Mouse (Mus musculus): Measurements from ENCODE around the gene Ms4a6b. TPM values are rescaled to one million over a fixed set of nuclear protein-coding genes. Genes with fewer than 3 reads are reported as not detected.
"Not testable (repeated sequence)": the region's sequence is repeated elsewhere in the genome, so short reads cannot be mapped to it uniquely, and the experiment has no call there.

Gene Ms4a6b
- polyA plus RNA-seq (2016; fragmentation: Nextera tagmentation; extraction: Ambion mirVana): 1.8 and 3.1 TPM in 2 replicates

GRCm38 (mm10) chr19:11516246-11516645 lies at the start of gene Ms4a6b:
TSS of gene Ms4a6b (plus strand) at chr19:11516512.
- Histone ChIP-seq H3K4me3 (no peak within 1 kb of the TSS), H3K4me1 (no peaks in the 10 kb centered on the region), H3K4me2 (replicated peaks) (no peak within 1 kb of the TSS), H3K9ac (no peak within 1 kb of the TSS), H3K27ac (no peak within 1 kb of the TSS), H3K9me3 (no peaks in the 10 kb centered on the region), H3K36me3 (no peaks in the 10 kb centered on the region), H3K27me3 (no peaks in the 10 kb centered on the region)
- no peak for ATAC-seq (ENCODE audit: insufficient number of reproducible peaks, insufficient read depth, low FRiP score, low TSS enrichment)

DNA sequence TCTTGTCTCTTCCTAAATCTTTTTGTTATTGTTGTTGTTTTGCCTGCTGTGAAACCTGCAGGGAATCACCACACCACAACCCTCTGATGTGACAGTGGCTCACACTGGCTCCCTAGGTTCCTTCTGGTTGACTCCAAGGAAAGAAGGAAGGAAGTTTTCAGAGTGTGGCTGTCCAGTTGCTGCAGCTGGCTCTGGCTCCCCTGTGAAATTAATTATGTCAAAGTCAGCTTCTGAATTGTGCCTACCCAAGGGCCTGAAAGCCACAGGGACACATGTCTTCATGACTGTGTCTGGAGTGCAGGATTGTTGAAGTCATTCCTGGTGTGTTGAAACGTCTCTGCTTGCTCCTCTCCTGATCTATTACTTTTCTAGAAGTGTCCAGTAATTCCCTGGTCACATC lies 48.0 kb upstream of the Ms4a6b start:
- not testable (repeated sequence) for H3K9ac ChIP-seq; H3K4me2 ChIP-seq (replicated peaks); H3K4me1 ChIP-seq; H3K27me3 ChIP-seq; H3K27ac ChIP-seq; H3K36me3 ChIP-seq; ATAC-seq (ENCODE audit: insufficient number of reproducible peaks, insufficient read depth, low FRiP score, low TSS enrichment); H3K9me3 ChIP-seq; H3K4me3 ChIP-seq
- WGBS: 57% methylated on average over 1 of the region's 1 CpGs

- H3K4me2 ChIP-seq (replicated peaks); H3K9ac ChIP-seq; H3K9me3 ChIP-seq; H3K4me1 ChIP-seq; H3K27ac ChIP-seq; H3K4me3 ChIP-seq; H3K27me3 ChIP-seq; H3K36me3 ChIP-seq; ATAC-seq (ENCODE audit: insufficient number of reproducible peaks, insufficient read depth, low FRiP score, low TSS enrichment): not testable (repeated sequence)
- 86% methylated on average over 4 of the region's 4 CpGs for WGBS
These were observed 47.1 kb upstream of the Ms4a6b start, which contains the start of gene Ms4a6c for GRCm38 (mm10) chr19:11469215-11469614. TSS of gene Ms4a6c (plus strand) at chr19:11469366.

DNA sequence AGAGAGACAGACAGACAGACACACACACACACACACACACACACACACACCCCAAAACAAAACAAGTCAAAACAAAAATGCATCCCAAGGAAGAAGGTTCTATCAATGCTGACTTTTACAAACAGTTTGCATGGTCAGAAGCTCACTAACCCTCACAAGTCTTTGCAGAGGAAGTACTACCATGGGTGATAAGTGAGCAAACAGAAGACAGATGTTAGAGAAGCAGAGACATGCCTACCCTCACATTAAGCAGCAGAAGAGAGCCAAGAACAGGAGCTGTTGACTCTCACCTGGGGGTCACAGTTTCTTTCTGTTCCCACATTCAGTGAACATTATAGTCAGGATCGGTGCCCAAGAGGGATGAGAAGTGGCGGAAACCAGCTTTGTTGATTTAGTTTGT lies 36.6 kb upstream of the Ms4a6b start:
- no peaks in the 10 kb centered on the region for H3K9me3 ChIP-seq
- ATAC-seq (ENCODE audit: insufficient number of reproducible peaks, insufficient read depth, low FRiP score, low TSS enrichment): no peak
- no peaks in the 10 kb centered on the region for H3K4me1 ChIP-seq
- no peaks in the 10 kb centered on the region for H3K27me3 ChIP-seq
- H3K9ac ChIP-seq: no peak overlapping the region
- WGBS: 87% methylated on average over 2 of the region's 2 CpGs
- no peak overlapping the region for H3K4me2 ChIP-seq (replicated peaks)
- H3K36me3 ChIP-seq: no peaks in the 10 kb centered on the region
- H3K27ac ChIP-seq: no peak overlapping the region
- no peak overlapping the region for H3K4me3 ChIP-seq

- 89% methylated on average over 2 of the region's 2 CpGs for WGBS
- Histone ChIP-seq H3K4me1 (no peaks in the 10 kb centered on the region), H3K9ac (no peak overlapping the region), H3K36me3 (no peaks in the 10 kb centered on the region), H3K4me3 (no peak overlapping the region), H3K9me3 (no peaks in the 10 kb centered on the region), H3K27me3 (no peaks in the 10 kb centered on the region), H3K27ac (no peak overlapping the region), H3K4me2 (replicated peaks) (no peak overlapping the region)
- ATAC-seq (ENCODE audit: insufficient number of reproducible peaks, insufficient read depth, low FRiP score, low TSS enrichment): no peak
These were observed 33.6 kb upstream of the Ms4a6b start for GRCm38 (mm10) chr19:11482684-11483083.

GRCm38 (mm10) chr19:11483941-11484340 lies 32.4 kb upstream of the Ms4a6b start:
- Histone ChIP-seq H3K4me2 (replicated peaks) (no peak overlapping the region), H3K9ac (no peak overlapping the region), H3K27ac (no peak overlapping the region), H3K27me3 (no peaks in the 10 kb centered on the region), H3K9me3 (no peaks in the 10 kb centered on the region), H3K4me1 (no peaks in the 10 kb centered on the region), H3K36me3 (no peaks in the 10 kb centered on the region), H3K4me3 (no peak overlapping the region)
- no peak for ATAC-seq (ENCODE audit: insufficient number of reproducible peaks, insufficient read depth, low FRiP score, low TSS enrichment)
- WGBS: 78% methylated on average over 4 of the region's 4 CpGs

DNA sequence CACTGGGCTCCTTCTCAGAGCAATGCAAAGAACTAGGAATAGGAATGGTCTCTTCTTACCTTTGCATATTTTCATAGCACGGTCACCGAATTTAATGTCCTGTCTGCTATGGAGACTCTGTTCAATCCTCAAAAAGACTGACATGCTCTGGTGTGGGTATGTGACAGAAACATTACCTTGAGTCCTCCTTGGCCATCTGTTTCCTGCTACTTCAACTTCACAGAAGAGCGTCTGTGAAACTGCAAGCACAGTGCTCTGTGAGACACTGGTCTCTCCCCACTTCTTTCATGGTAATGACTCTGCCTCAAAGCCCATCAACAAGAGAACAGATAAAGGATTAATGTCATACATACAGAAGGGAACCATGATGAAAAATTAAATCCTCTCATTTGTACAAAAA lies 31.9 kb upstream of the Ms4a6b start:
- H3K9me3 ChIP-seq: no peaks in the 10 kb centered on the region
- H3K4me1 ChIP-seq: no peaks in the 10 kb centered on the region
- H3K36me3 ChIP-seq: no peaks in the 10 kb centered on the region
- no peaks in the 10 kb centered on the region for H3K27me3 ChIP-seq
- H3K4me2 ChIP-seq (replicated peaks): no peak overlapping the region
- no peak for ATAC-seq (ENCODE audit: insufficient number of reproducible peaks, insufficient read depth, low FRiP score, low TSS enrichment)
- no peak overlapping the region for H3K27ac ChIP-seq
- no peak overlapping the region for H3K4me3 ChIP-seq
- no peak overlapping the region for H3K9ac ChIP-seq
- WGBS: 73% methylated on average over 3 of the region's 3 CpGs

DNA sequence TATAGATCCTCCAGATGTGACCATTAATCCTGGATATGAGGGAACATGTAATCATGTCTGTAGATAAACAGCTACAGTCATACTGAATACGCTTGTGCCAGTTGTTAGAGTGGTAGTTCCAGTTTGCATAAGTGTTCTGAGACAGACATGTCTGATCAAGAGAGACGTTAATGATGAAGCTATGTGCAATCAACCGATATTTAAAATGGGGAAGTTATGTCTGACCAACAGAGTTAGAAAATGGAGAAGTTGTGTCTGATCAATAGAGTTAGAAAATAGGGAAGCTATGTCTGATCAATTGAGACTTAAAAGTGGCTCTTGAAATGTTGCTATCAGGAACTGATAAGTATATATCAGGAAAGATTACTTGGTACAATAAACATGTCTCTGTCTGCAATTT lies 31.0 kb upstream of the Ms4a6b start:
- Histone ChIP-seq H3K4me1 (no peaks in the 10 kb centered on the region), H3K27me3 (no peaks in the 10 kb centered on the region), H3K9me3 (no peaks in the 10 kb centered on the region), H3K4me3 (no peak overlapping the region), H3K36me3 (no peaks in the 10 kb centered on the region), H3K27ac (no peak overlapping the region), H3K9ac (no peak overlapping the region), H3K4me2 (replicated peaks) (no peak overlapping the region)
- ATAC-seq (ENCODE audit: insufficient number of reproducible peaks, insufficient read depth, low FRiP score, low TSS enrichment): no peak
- 86% methylated on average over 3 of the region's 3 CpGs for WGBS

DNA sequence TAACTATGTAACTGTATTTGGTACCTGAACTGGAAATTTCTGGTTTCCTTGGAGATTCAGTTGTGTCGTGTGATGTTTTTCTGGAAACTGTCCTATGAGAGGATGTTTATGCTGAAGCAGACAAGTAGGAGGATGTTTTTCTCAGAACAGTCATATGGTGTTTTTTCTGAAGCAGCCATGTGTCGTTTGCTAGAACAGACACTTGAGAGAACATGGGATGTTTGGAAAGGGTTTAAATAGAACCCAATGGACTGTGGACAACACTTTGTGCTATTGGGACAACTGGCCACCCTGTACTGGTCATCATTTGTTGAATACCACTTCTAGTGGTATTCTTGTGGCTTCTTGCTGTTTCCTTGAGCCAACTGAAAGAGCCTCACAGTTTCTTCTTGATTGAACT lies 30.6 kb upstream of the Ms4a6b start, which contains the start of gene Gm8369:
Gene Gm8369, plus strand, starts transcription at position 193 of the 400 bp plus-strand sequence.
- no peaks in the 10 kb centered on the region for H3K9me3 ChIP-seq
- no peaks in the 10 kb centered on the region for H3K36me3 ChIP-seq
- no peak for ATAC-seq (ENCODE audit: insufficient number of reproducible peaks, insufficient read depth, low FRiP score, low TSS enrichment)
- H3K9ac ChIP-seq: no peak within 1 kb of the TSS
- no peak within 1 kb of the TSS for H3K27ac ChIP-seq
- no peak within 1 kb of the TSS for H3K4me2 ChIP-seq (replicated peaks)
- no peaks in the 10 kb centered on the region for H3K4me1 ChIP-seq
- no peak within 1 kb of the TSS for H3K4me3 ChIP-seq
- 74% methylated on average over 2 of the region's 2 CpGs for WGBS
- no peaks in the 10 kb centered on the region for H3K27me3 ChIP-seq

- Histone ChIP-seq H3K36me3 (no peaks in the 10 kb centered on the region), H3K9me3 (no peaks in the 10 kb centered on the region), H3K4me3 (no peak overlapping the region), H3K27ac (no peak overlapping the region), H3K4me1 (no peaks in the 10 kb centered on the region), H3K4me2 (replicated peaks) (no peak overlapping the region), H3K27me3 (no peaks in the 10 kb centered on the region), H3K9ac (no peak overlapping the region)
- 88% methylated on average over 1 of the region's 1 CpGs for WGBS
- no peak for ATAC-seq (ENCODE audit: insufficient number of reproducible peaks, insufficient read depth, low FRiP score, low TSS enrichment)
These were observed 29.7 kb upstream of the Ms4a6b start for GRCm38 (mm10) chr19:11486599-11486998.

- Histone ChIP-seq H3K27ac (no peak overlapping the region), H3K27me3 (no peaks in the 10 kb centered on the region), H3K9me3 (no peaks in the 10 kb centered on the region), H3K4me1 (no peaks in the 10 kb centered on the region), H3K36me3 (no peaks in the 10 kb centered on the region), H3K9ac (no peak overlapping the region), H3K4me3 (no peak overlapping the region), H3K4me2 (replicated peaks) (no peak overlapping the region)
- ATAC-seq (ENCODE audit: insufficient number of reproducible peaks, insufficient read depth, low FRiP score, low TSS enrichment): no peak
- 75% methylated on average over 4 of the region's 4 CpGs for WGBS
These were observed 24.7 kb upstream of the Ms4a6b start for GRCm38 (mm10) chr19:11491406-11492189.

- Histone ChIP-seq H3K4me1 (no peaks in the 10 kb centered on the region), H3K36me3 (no peaks in the 10 kb centered on the region), H3K9me3 (no peaks in the 10 kb centered on the region), H3K9ac (no peak overlapping the region), H3K4me2 (replicated peaks) (no peak overlapping the region), H3K4me3 (no peak overlapping the region), H3K27ac (no peak overlapping the region), H3K27me3 (no peaks in the 10 kb centered on the region)
- no peak for ATAC-seq (ENCODE audit: insufficient number of reproducible peaks, insufficient read depth, low FRiP score, low TSS enrichment)
- 81% methylated on average over 1 of the region's 1 CpGs for WGBS
These were observed 23.6 kb upstream of the Ms4a6b start for GRCm38 (mm10) chr19:11492671-11493070.

Measured in embryonic facial prominence, embryonic 12.5 days (tissue).